Mouse (Mus musculus) cerebellum, adult 8-10 months (tissue): Measurements from ENCODE around the gene Bmp8a.
"Not testable (repeated sequence)": the region's sequence is repeated elsewhere in the genome, so short reads cannot be mapped to it uniquely, and the experiment has no call there.

Experiments used
- DNase-seq: peaks from one replicate; pipeline ENCODE4 v3.0.0; 2022

The Bmp8a gene

DNA sequence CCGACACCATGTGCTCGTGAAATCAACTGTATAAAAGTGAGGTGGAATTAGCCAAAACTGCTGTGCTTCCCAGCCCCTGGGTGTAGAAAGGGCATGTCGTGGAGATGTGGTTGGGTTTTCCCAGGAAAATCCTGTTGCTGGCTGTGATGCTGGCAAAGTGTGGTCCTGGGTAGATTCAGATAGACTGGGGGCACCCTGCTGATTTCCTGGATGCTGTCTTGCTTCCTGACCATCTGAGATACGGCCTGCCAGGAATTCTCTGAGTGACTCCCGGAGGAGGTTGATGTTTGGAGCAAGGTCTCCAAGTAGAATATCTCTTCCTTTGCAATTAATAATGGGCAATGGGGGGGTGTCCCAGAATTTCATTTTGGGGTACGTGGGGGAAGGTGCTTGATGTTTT, 14.1 kb downstream of the Bmp8a start:
- DNase-seq = peak; percentile 24

- DNase-seq = no peak
Measured at GRCm38 (mm10) chr4:123327630-123328029, 15.4 kb downstream of the Bmp8a start.

DNA sequence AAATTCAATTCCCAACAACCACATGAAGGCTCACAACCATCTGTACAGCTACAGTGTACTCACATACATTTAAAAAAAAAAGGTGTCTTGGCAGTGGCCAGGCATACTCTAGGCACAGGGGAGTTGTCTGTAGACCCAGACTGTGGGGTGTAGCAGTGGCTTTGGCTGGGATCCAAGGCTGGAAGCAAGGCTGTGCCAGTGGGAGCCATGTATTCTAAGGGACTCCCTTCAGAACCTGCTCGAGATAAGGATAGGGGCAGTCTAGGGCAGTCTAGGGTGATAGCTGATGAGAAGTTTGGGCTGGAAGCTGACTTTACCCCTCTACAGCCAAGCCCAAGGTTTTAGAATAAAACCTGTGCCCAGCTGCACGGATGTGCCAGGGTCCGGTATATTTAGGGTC, 17.0 kb downstream of the Bmp8a start:
- DNase-seq = no peak

GRCm38 (mm10) chr4:123323534-123323933, 19.5 kb downstream of the Bmp8a start, which contains the start of gene Oxct2a:
Gene Oxct2a (minus strand): TSS chr4:123323634.
- no peak for DNase-seq

DNA sequence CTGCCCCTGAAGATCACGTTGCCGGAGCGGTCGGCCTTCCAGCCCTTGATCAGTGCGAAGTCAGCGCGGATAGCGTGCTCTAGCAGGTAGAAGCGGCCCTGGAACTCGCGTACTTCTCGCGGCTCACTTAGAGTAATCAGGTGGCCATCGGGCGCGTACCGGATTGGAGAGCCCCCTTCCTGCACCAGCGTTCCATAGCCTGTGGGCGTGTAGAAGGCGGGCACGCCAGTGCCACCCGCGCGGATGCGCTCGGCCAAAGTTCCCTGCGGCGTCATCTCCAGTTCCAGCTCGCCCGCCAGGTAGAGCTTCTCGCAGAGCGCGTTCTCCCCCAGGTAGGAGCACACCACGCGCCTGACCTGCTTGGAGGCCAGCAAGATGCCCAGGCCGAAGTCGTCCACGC, 20.1 kb downstream of the Bmp8a start:
- not testable (repeated sequence) for DNase-seq

GRCm38 (mm10) chr4:123314497-123314896, 28.6 kb downstream of the Bmp8a start:
- DNase-seq = no peak

DNA sequence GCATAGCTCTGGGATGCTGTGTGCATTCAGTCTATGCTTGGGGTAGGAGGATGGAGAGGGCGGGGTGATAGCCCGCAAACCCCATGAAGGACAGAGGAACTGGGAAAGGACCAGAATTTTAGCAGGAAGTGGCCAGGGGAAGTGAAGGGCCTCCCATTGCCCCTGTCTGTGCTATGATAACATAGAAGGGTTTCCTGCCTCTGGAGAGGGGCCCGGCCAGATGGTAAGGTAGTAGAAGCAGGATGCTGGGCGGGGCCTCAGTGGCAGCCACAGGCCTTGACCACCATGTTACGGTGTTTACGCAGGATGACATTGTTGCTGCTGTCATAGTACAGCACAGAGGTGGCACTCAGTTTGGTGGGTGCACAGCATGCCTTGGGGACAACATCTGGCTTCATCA, 30.0 kb downstream of the Bmp8a start:
- DNase-seq = no peak

- no peak for DNase-seq
Measured at GRCm38 (mm10) chr4:123311845-123312244, 31.2 kb downstream of the Bmp8a start.

DNA sequence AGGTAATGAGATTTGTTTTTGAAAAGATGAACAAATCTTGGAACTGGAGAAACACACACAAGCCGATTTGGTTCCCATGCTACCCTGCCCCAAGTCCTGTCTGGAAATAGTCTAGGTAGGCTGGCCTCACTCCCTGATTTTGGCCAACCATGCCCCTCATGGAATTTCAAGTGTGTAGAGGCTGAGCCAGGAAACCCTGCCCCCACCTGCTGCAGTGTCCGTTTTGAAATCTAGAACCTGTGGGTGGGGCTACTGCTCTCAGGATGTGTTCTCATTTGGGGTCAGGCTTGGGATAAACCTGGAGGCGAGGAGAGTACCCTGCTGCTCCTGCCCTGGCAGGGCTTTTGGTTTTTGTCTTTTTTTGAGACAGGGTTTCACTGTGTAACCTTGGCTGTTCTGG, 34.8 kb downstream of the Bmp8a start:
- no peak for DNase-seq

DNA sequence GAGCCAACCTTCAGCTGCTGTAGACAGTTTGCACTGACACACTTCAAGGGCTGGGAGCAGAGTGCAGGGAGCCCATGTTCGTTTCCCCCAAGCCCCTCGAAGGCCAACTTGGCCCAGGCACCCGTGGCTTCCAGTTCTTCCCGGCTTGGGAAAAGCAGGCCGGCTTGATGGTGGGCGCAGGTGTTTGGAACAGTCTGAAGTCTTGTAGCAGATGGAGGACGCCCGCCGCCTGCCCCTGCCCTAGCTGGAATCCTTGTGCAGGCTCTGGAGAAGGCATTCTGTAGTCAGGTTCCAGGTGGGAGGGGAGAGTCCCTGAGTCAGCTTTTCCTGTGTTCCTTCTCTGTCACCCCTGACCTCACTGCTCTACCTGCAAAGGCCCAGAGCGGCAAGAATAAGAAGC, 36.1 kb downstream of the Bmp8a start:
- no peak for DNase-seq

- no peak for DNase-seq
Measured at GRCm38 (mm10) chr4:123305789-123306188, 37.3 kb downstream of the Bmp8a start.

DNA sequence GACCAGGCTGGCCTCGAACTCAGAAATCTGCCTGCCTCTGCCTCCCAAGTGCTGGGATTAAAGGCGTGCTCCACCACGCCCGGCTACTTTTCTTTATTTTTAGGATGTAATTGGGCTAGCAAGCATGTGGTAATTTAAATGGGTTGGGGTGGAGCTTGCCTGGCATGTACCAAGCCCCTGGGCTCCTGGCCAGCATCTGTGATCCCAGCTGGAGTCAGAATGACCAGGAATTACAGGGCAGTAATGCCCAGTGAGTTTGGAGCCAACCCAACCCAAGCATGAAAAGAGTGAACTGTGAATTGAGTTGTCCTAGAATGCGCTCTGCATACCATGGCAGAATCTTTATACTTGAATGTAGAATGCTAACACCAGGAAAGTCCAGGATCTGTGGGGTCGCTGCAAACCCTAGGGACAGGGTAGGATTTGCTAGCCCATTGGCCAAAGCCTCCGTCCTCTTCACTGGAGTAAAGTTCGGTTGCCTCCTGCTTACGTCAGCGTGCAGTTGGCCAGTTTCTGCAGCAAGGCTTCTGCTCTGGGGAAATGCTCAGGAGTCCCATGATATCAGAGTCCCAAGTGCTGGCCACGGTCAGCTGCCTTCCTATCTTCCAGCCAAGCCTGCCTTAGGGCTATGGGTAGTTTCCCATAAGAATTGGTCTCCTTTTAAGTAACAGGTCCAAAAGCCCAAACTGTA, 43.9 kb downstream of the Bmp8a start:
- no peak for DNase-seq

GRCm38 (mm10) chr4:123298226-123298625, 44.8 kb downstream of the Bmp8a start:
- DNase-seq = no peak

DNA sequence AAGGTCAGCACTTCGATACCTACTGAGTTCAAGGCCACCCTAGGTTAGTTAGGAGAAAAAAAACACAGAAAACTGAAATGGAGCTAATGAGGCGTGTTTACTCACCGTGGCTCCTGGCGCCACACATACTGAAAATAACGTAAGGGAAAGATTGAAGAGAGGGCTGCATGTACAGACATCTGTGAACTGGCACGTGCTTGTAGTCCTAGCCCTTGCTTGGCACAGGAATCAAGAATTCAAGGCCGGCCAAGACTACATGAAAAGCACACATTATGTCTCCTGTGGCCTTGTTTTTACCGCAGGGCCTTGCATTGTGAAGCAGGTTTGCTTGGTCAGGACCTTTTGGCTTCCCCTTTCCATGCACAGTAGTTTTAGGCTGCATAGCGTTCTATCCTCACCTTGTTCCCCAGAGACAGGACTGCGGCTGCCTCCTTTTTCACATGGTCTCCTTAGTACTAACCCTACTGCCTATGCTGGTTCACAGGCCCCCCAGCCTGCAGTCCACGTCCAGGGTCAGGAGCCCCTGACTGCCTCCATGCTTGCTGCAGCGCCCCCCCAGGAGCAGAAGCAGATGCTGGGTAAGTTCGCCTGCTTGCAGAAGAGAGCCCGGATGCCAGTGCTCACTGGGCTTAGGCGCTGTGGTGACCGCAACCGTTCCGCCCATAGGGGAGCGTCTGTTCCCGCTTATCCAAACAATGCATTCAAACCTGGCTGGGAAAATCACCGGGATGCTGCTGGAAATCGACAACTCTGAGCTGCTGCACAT, 45.7 kb downstream of the Bmp8a start:
- DNase-seq = no peak

DNA sequence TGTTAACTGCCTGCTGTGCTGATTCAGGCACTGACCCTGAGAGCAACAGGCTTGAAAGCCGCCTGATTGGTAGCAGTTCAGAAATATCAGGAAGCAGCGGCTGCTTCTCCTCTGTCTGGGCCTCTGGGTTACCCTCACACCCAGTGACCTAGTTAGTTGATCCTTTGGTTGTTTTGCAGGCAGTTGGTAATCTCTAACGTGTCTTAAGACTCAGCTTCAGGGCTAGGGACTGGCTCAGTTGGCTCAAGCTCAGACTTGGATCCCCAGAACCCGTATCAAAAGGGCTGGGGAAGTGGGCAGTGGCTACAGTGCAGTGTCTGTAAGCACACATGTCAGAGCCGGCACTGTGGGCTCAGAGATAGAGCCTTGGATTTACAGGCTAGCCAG, 46.9 kb downstream of the Bmp8a start:
- DNase-seq = no peak

GRCm38 (mm10) chr4:123295516-123296147, 47.4 kb downstream of the Bmp8a start:
- DNase-seq = no peak

- DNase-seq = not testable (repeated sequence)
Measured at GRCm38 (mm10) chr4:123295026-123295425, 48.0 kb downstream of the Bmp8a start.

DNA sequence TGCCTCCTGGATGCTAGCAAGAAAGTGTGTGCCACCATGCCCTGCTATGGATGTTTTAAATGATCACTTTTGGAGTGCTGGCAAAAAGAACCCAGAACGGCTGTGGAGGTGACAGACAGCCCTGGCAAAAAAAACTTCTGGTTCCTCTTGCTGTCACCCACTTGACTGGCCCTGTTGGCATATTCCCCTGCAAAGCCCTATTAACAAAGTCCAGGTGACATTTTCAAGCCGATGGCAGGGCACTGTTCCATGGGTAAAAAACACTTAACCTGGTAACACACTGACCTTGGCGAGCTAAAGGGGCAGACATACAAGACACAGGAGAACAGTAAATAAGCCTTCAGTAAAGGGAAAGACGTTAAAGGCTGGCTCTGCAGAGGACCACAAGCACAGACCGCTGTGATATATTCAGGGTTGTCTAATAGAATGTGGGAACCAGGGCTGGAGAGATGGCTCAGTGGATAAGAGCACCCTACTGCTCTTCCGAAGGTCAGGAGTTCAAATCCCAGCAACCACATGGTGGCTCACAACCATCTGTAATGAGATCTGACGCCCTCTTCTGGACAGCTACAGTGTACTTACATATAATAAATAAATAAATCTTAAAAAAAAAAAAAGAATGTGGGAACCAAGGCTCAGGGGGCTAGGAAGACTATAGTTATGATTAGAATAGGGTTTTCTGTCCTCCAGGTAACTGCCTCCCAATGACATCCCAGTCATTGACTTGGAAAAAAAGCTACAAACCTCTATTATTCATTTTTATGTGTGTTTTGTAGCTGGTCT, 49.2 kb downstream of the Bmp8a start:
- no peak for DNase-seq

DNA sequence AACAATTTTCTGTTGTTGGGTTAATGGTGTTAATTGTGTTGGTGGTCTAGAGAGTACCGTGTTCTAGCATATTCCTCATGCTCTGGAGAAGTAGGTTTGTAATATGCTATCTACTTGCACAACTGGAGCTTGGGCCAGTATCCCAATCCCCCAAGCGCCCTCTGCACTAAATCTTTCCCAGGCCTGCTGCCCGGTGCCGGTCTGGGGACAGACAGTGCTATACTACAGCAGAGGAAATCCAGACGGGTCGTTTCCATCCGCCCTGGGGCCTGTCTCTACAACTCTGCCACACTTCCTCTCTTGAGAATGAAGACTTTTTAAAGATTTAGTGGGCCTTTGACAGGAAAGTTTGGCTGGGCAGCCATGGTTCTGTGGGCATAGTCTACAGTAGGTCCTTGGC, 50.1 kb downstream of the Bmp8a start:
- DNase-seq = no peak

DNA sequence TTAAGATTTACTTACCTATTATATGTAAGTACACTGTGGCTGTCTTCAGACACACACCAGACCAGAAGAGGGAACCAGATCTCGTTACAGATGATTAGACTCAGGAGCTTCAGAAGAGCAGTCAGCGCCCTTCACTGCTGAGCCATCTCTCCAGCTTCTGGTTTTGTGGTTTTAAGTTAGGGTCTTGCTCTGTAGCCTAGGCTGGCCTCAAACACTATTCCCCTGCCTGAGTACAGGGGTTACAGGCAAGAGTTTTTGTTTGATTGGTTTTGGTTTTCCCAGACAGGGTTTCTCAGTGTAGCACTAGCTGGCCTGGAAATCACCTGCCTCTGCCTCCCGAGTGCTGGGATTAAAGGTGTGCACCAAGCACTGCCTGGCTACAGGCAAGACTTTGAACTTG, 50.7 kb downstream of the Bmp8a start:
- DNase-seq = no peak

- DNase-seq = no peak
Measured at GRCm38 (mm10) chr4:123289038-123289437, 54.0 kb downstream of the Bmp8a start.

DNA sequence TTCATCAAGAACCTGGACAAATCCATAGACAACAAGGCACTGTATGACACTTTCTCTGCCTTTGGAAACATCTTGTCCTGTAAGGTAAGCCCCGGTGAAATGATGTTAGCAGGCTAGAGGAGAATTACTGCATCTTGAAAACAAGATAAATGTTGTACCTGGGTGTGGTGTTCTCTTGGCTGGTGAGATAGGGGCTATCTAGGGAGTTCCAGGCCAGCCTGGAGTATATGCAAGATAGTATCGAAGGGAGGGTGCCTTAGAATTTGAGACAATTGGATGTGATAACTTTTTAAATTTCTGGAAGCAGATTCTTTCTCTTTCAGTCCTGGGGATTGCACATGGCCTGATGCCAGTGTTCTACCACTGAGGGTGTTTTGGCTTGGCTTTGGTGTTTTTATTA, 56.3 kb downstream of the Bmp8a start:
- DNase-seq = no peak
